Mouse (Mus musculus) heart, postnatal 0 days (tissue): ENCODE data around the gene D630045J12Rik.

ENCODE experiments used
- CTCF ChIP-seq: IDR thresholded peaks from 2 replicates; pipeline ENCODE4 v1.5.1; 2016; ENCODE audit warnings: antibody characterized with exemption, control low read depth, low read depth
- EP300 ChIP-seq: IDR thresholded peaks from 2 replicates; pipeline ENCODE4 v1.6.1; 2016; ENCODE audit warnings: antibody characterized with exemption, low read depth

DNA sequence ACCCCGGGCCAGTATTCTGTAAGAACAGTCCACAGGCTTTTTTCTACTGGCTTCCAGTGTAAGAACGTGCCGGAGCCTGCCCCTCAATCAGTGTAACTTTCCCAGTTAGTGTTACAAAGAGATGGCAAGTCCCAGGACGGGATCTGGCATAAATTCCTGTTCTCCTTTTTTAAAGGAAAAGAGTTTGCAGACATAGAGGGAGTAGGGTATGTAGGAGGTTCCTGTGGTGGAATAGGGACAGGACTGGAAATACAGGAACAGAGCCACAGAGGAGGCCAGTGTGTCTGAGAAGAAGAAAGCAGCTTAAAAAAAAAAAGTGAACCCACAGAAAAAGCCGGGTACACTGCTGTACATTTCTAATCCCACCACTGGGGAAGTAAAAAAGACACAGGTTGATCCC is 52.3 kb downstream of the D630045J12Rik start:
- no peak for TF ChIP-seq CTCF
- no peak for TF ChIP-seq EP300
